Mouse (Mus musculus): ENCODE measurements around the gene Aprt. TPM values are rescaled to one million over a fixed set of nuclear protein-coding genes. Genes with fewer than 3 reads are reported as not detected.
"Not testable (repeated sequence)": the region's sequence is repeated elsewhere in the genome, so short reads cannot be mapped to it uniquely, and the experiment has no call there.

Gene Aprt
- total RNA-seq, 4 experiments from 2014 or later = 83.4 to 110 (median 106) TPM

- DNase-seq = no peak
Observed at GRCm38 (mm10) chr8:122586171-122586570, 9.5 kb upstream of the Aprt start.

GRCm38 (mm10) chr8:122585411-122585891, 8.7 kb upstream of the Aprt start:
- DNase-seq = no peak

- no peak for DNase-seq
Observed at GRCm38 (mm10) chr8:122584981-122585380, 8.3 kb upstream of the Aprt start.

- DNase-seq = no peak
Observed at GRCm38 (mm10) chr8:122580926-122581325, 4.2 kb upstream of the Aprt start.

GRCm38 (mm10) chr8:122579196-122579595, 2.5 kb upstream of the Aprt start:
- DNase-seq = no peak

GRCm38 (mm10) chr8:122577116-122577515, 407 bp upstream of the Aprt start:
- DNase-seq = no peak

GRCm38 (mm10) chr8:122575735-122576647, 718 bp downstream of the Aprt start:
- no peak for DNase-seq

GRCm38 (mm10) chr8:122575286-122575685, 1.4 kb downstream of the Aprt start:
- no peak for DNase-seq

- no peak for DNase-seq
Observed at GRCm38 (mm10) chr8:122574667-122575251, 1.9 kb downstream of the Aprt start.

GRCm38 (mm10) chr8:122574264-122574663, 2.4 kb downstream of the Aprt start:
- no peak for DNase-seq

GRCm38 (mm10) chr8:122573577-122573976, 3.1 kb downstream of the Aprt start:
- no peak for DNase-seq

- DNase-seq = not testable (repeated sequence)
Observed at GRCm38 (mm10) chr8:122573176-122573575, 3.5 kb downstream of the Aprt start.

GRCm38 (mm10) chr8:122572751-122573150, 4.0 kb downstream of the Aprt start:
- no peak for DNase-seq

- no peak for DNase-seq
Observed at GRCm38 (mm10) chr8:122571750-122572267, 4.9 kb downstream of the Aprt start.

GRCm38 (mm10) chr8:122571153-122571552, 5.6 kb downstream of the Aprt start:
- no peak for DNase-seq

GRCm38 (mm10) chr8:122569996-122570395, 6.7 kb downstream of the Aprt start:
- DNase-seq = no peak

GRCm38 (mm10) chr8:122569329-122569728, 7.4 kb downstream of the Aprt start:
- no peak for DNase-seq

- no peak for DNase-seq
Observed at GRCm38 (mm10) chr8:122568881-122569309, 7.8 kb downstream of the Aprt start.

- DNase-seq = no peak
Observed at GRCm38 (mm10) chr8:122568109-122568504, 8.6 kb downstream of the Aprt start.

- DNase-seq = peak; percentile 93
Observed at GRCm38 (mm10) chr8:122567361-122568108, 9.2 kb downstream of the Aprt start, which contains the start of gene Cdt1. Cdt1 (plus strand) TSS chr8:122568015.

GRCm38 (mm10) chr8:122566766-122567165, 9.9 kb downstream of the Aprt start:
- no peak for DNase-seq
